Mouse (Mus musculus): Measurements from ENCODE around the gene Icosl.

GRCm38 (mm10) chr10:78074151-78074550 lies 5.0 kb downstream of the Icosl start:
- no peak for TF ChIP-seq CTCF (IDR thresholded peaks at IDR 0.05; ENCODE audit: extremely low read depth, insufficient read length, insufficient replicate concordance, low read depth, low read length)
- no peak for TF ChIP-seq POLR2A (IDR thresholded peaks at IDR 0.05; ENCODE audit: low read depth, low read length)

Data from small intestine, adult 2 months (tissue).